Mouse (Mus musculus) neural tube, embryonic 13.5 days (tissue): Measurements from ENCODE around the gene Ostm1. TPM values are rescaled to one million over a fixed set of nuclear protein-coding genes. Genes with fewer than 3 reads are reported as not detected.

Experiments used
- ATAC-seq: fragments of 200-750 bp; cut with Nextera tagmentation; 2 replicates; pipeline ENCODE4 v1.8.0; 2017; ENCODE audit warnings: low read depth, mild to moderate bottlenecking, moderate TSS enrichment, moderate library complexity
- H3K27ac ChIP-seq: fragments of 300-500 bp; sonication (generic); replicated peaks from 2 replicates; pipeline ENCODE4 v1.5.1; 2015; ENCODE audit warnings: moderate library complexity, mild to moderate bottlenecking, inconsistent platforms
- H3K27me3 ChIP-seq: fragments of 300-500 bp; sonication (generic); 2 replicates; pipeline ENCODE4 v1.6.1; 2015; ENCODE audit warnings: mild to moderate bottlenecking, inconsistent platforms
- H3K36me3 ChIP-seq: fragments of 300-500 bp; sonication (generic); 2 replicates; pipeline ENCODE4 v1.6.1; 2015; ENCODE audit warnings: mild to moderate bottlenecking, inconsistent platforms
- H3K4me1 ChIP-seq: fragments of 300-500 bp; sonication (generic); replicated peaks from 2 replicates; pipeline ENCODE4 v1.6.1; 2015; ENCODE audit warnings: inconsistent platforms
- H3K4me2 ChIP-seq: fragments of 300-500 bp; sonication (generic); 2 replicates; pipeline ENCODE4 v1.6.1; 2015; ENCODE audit warnings: inconsistent platforms, mild to moderate bottlenecking, moderate library complexity
- H3K4me3 ChIP-seq: fragments of 300-500 bp; sonication (generic); 2 replicates; pipeline ENCODE4 v1.5.1; 2015; ENCODE audit warnings: mild to moderate bottlenecking, inconsistent platforms
- H3K9ac ChIP-seq: fragments of 300-500 bp; sonication (generic); 2 replicates; pipeline ENCODE4 v1.6.1; 2015; ENCODE audit warnings: moderate library complexity, mild to moderate bottlenecking, inconsistent platforms
- H3K9me3 ChIP-seq: fragments of 300-500 bp; sonication (generic); 2 replicates; pipeline ENCODE4 v1.6.1; 2016; ENCODE audit warnings: inconsistent platforms
- WGBS: fragments of 180-500 bp; shearing (Covaris S2); methylation state at CpG from one replicate; pipeline ENCODE4 v1.1.7; 2015; 5-methylcytosine and 5-hydroxymethylcytosine counted together
- polyA plus RNA-seq: library from polyadenylated mRNA; unstranded; fragments of >200 nt; fragmentation: Nextera tagmentation; extraction: Ambion mirVana; gene quantifications from 2 replicates; pipeline ENCODE4 v1.2.1, GENCODE M21; 2015

The Ostm1 gene
- polyA plus RNA-seq, 1 experiment from 2014 or later, result 29.0 TPM

GRCm38 (mm10) chr10:42635046-42635445 is 51.4 kb downstream of the Ostm1 start:
- no peak overlapping the region for H3K4me3 ChIP-seq
- 3% methylated on average over 11 of the region's 11 CpGs for WGBS
- H3K4me1 ChIP-seq, result peaks cover 35% of the 10 kb centered on the region

GRCm38 (mm10) chr10:42635566-42636359 is 52.1 kb downstream of the Ostm1 start:
- Histone ChIP-seq H3K9ac (no peak overlapping the region), H3K4me2 (peak overlapping the region; percentile 33), H3K27me3 (peaks cover 92% of the 10 kb centered on the region)

More at GRCm38 (mm10) chr10:42635046-42635445, 51.4 kb downstream of the Ostm1 start:
- H3K9ac ChIP-seq, result no peak overlapping the region
- H3K27ac ChIP-seq, result no peak overlapping the region
- no peak overlapping the region for H3K4me2 ChIP-seq
- no peaks in the 10 kb centered on the region for H3K9me3 ChIP-seq
- no peak for ATAC-seq
- no peaks in the 10 kb centered on the region for H3K36me3 ChIP-seq
- H3K27me3 ChIP-seq, result peaks cover 95% of the 10 kb centered on the region

GRCm38 (mm10) chr10:42636360-42637182 is 52.9 kb downstream of the Ostm1 start:
- H3K27ac ChIP-seq, result no peak overlapping the region
- no peaks in the 10 kb centered on the region for H3K9me3 ChIP-seq
- H3K27me3 ChIP-seq, result peaks cover 84% of the 10 kb centered on the region
- H3K4me2 ChIP-seq, result peak overlapping the region; percentile 11; the same call in 1 of the 2 replicates
- H3K4me1 ChIP-seq, result peaks cover 29% of the 10 kb centered on the region
- WGBS, result 2% methylated on average over 27 of the region's 27 CpGs
- ATAC-seq, result 0 out of 2 replicates have a peak, but pooled peaks have one; percentile 24
- H3K36me3 ChIP-seq, result no peaks in the 10 kb centered on the region
- no peak overlapping the region for H3K9ac ChIP-seq
- 0 out of 2 replicates have a peak overlapping the region, but pooled peaks have one; percentile 2 for H3K4me3 ChIP-seq

More at GRCm38 (mm10) chr10:42635566-42636359, 52.1 kb downstream of the Ostm1 start:
- Histone ChIP-seq H3K4me3 (peak overlapping the region; percentile 12; the same call in 1 of the 2 replicates), H3K27ac (no peak overlapping the region), H3K36me3 (no peaks in the 10 kb centered on the region), H3K4me1 (peaks cover 35% of the 10 kb centered on the region), H3K9me3 (no peaks in the 10 kb centered on the region)
- WGBS, result under 1% methylated on average over 48 of the region's 52 CpGs
- no peak for ATAC-seq

- no peak overlapping the region for H3K4me3 ChIP-seq
- no peaks in the 10 kb centered on the region for H3K9me3 ChIP-seq
- peaks cover 22% of the 10 kb centered on the region for H3K4me1 ChIP-seq
- H3K4me2 ChIP-seq, result no peak overlapping the region
- ATAC-seq, result peak; percentile 55; the same call in 1 of the 2 replicates
- H3K27ac ChIP-seq, result no peak overlapping the region
- peaks cover 76% of the 10 kb centered on the region for H3K27me3 ChIP-seq
- no peak overlapping the region for H3K9ac ChIP-seq
- 5% methylated on average over 18 of the region's 18 CpGs for WGBS
- no peaks in the 10 kb centered on the region for H3K36me3 ChIP-seq
Observed at GRCm38 (mm10) chr10:42637183-42637788, 53.7 kb downstream of the Ostm1 start.

GRCm38 (mm10) chr10:42639856-42640255 is 56.2 kb downstream of the Ostm1 start:
- Histone ChIP-seq H3K4me2 (no peak overlapping the region), H3K4me1 (peaks cover 9% of the 10 kb centered on the region), H3K27me3 (peaks cover 51% of the 10 kb centered on the region), H3K36me3 (no peaks in the 10 kb centered on the region), H3K9me3 (no peaks in the 10 kb centered on the region), H3K4me3 (no peak overlapping the region), H3K27ac (no peak overlapping the region), H3K9ac (no peak overlapping the region)
- ATAC-seq, result no peak
- 88% methylated on average over 6 of the region's 6 CpGs for WGBS

GRCm38 (mm10) chr10:42643638-42644037 is 60.0 kb downstream of the Ostm1 start:
- Histone ChIP-seq H3K9me3 (no peaks in the 10 kb centered on the region), H3K27ac (no peak overlapping the region), H3K36me3 (no peaks in the 10 kb centered on the region), H3K4me3 (no peak overlapping the region), H3K4me2 (no peak overlapping the region), H3K9ac (no peak overlapping the region), H3K27me3 (peaks cover 13% of the 10 kb centered on the region), H3K4me1 (no peaks in the 10 kb centered on the region)
- WGBS, result 85% methylated on average over 9 of the region's 9 CpGs
- no peak for ATAC-seq

- Histone ChIP-seq H3K4me2 (no peak overlapping the region), H3K27ac (no peak overlapping the region), H3K9ac (no peak overlapping the region), H3K27me3 (no peaks in the 10 kb centered on the region), H3K36me3 (no peaks in the 10 kb centered on the region), H3K4me3 (no peak overlapping the region), H3K9me3 (no peaks in the 10 kb centered on the region), H3K4me1 (no peaks in the 10 kb centered on the region)
- no peak for ATAC-seq
- WGBS, result 52% methylated on average over 4 of the region's 4 CpGs
Observed at GRCm38 (mm10) chr10:42646340-42646739, 62.7 kb downstream of the Ostm1 start.

GRCm38 (mm10) chr10:42661916-42662315 is 78.3 kb downstream of the Ostm1 start:
- no peak for ATAC-seq
- Histone ChIP-seq H3K27me3 (no peaks in the 10 kb centered on the region), H3K9ac (no peak overlapping the region), H3K4me3 (no peak overlapping the region), H3K9me3 (no peaks in the 10 kb centered on the region), H3K4me2 (no peak overlapping the region), H3K36me3 (no peaks in the 10 kb centered on the region), H3K27ac (no peak overlapping the region), H3K4me1 (no peaks in the 10 kb centered on the region)
- 88% methylated on average over 2 of the region's 2 CpGs for WGBS

GRCm38 (mm10) chr10:42669970-42670369 is 86.3 kb downstream of the Ostm1 start:
- no peak for ATAC-seq
- no peak overlapping the region for H3K27ac ChIP-seq

GRCm38 (mm10) chr10:42672798-42673197 is 89.2 kb downstream of the Ostm1 start:
- no peak overlapping the region for H3K4me3 ChIP-seq
- no peaks in the 10 kb centered on the region for H3K4me1 ChIP-seq
- no peak for ATAC-seq
- no peak overlapping the region for H3K4me2 ChIP-seq
- no peak overlapping the region for H3K9ac ChIP-seq
- 85% methylated on average over 3 of the region's 3 CpGs for WGBS
- H3K9me3 ChIP-seq, result peaks cover 11% of the 10 kb centered on the region; the same call in 1 of the 2 replicates
- no peaks in the 10 kb centered on the region; the same call in 1 of the 2 replicates for H3K27me3 ChIP-seq
- no peak overlapping the region for H3K27ac ChIP-seq
- H3K36me3 ChIP-seq, result no peaks in the 10 kb centered on the region

More at GRCm38 (mm10) chr10:42669970-42670369, 86.3 kb downstream of the Ostm1 start:
- 92% methylated on average over 4 of the region's 4 CpGs for WGBS
- no peaks in the 10 kb centered on the region for H3K36me3 ChIP-seq
- H3K4me3 ChIP-seq, result no peak overlapping the region
- H3K9ac ChIP-seq, result no peak overlapping the region
- peaks cover 11% of the 10 kb centered on the region; the same call in 1 of the 2 replicates for H3K9me3 ChIP-seq
- no peak overlapping the region for H3K4me2 ChIP-seq
- H3K27me3 ChIP-seq, result no peaks in the 10 kb centered on the region
- H3K4me1 ChIP-seq, result no peaks in the 10 kb centered on the region

- no peak for ATAC-seq
Observed at GRCm38 (mm10) chr10:42675571-42675970, 91.9 kb downstream of the Ostm1 start.

More at GRCm38 (mm10) chr10:42675571-42675970, 91.9 kb downstream of the Ostm1 start:
- no peak overlapping the region for H3K27ac ChIP-seq
- H3K4me1 ChIP-seq, result peaks cover 14% of the 10 kb centered on the region
- no peak overlapping the region for H3K4me2 ChIP-seq
- H3K9ac ChIP-seq, result no peak overlapping the region
- no peak overlapping the region for H3K4me3 ChIP-seq
- H3K36me3 ChIP-seq, result no peaks in the 10 kb centered on the region
- 82% methylated on average over 4 of the region's 4 CpGs for whole genome bisulfite sequencing
- peaks cover 11% of the 10 kb centered on the region; the same call in 1 of the 2 replicates for H3K9me3 ChIP-seq
- H3K27me3 ChIP-seq, result no peaks in the 10 kb centered on the region; the same call in 1 of the 2 replicates
